Mouse (Mus musculus) limb, embryonic 12.5 days (tissue): ENCODE data around the gene Gm9780. TPM values are rescaled to one million over a fixed set of nuclear protein-coding genes. Genes with fewer than 3 reads are reported as not detected.
"Not testable (repeated sequence)": the region's sequence is repeated elsewhere in the genome, so short reads cannot be mapped to it uniquely, and the experiment has no call there.

Experiments used
- ATAC-seq: fragments of 200-750 bp; cut with Nextera tagmentation; 2 replicates; pipeline ENCODE4 v1.8.0; 2017; ENCODE audit warnings: low read depth, moderate TSS enrichment; ENCODE audit not compliant: insufficient number of reproducible peaks, insufficient read depth, low FRiP score, low TSS enrichment
- H3K27ac ChIP-seq: fragments of 300-500 bp; sonication (generic); 2 replicates; pipeline ENCODE4 v1.5.1; 2016; ENCODE audit warnings: mild to moderate bottlenecking, moderate library complexity
- H3K27me3 ChIP-seq: fragments of 300-500 bp; sonication (generic); 2 replicates; pipeline ENCODE4 v1.6.1; 2016; ENCODE audit warnings: mild to moderate bottlenecking, moderate library complexity
- H3K36me3 ChIP-seq: fragments of 300-500 bp; sonication (generic); 2 replicates; pipeline ENCODE4 v1.6.1; 2016; ENCODE audit warnings: mild to moderate bottlenecking, moderate library complexity
- H3K4me1 ChIP-seq: fragments of 300-500 bp; sonication (generic); replicated peaks from 2 replicates; pipeline ENCODE4 v1.6.1; 2016
- H3K4me2 ChIP-seq: fragments of 300-500 bp; sonication (generic); 2 replicates; pipeline ENCODE4 v1.6.1; 2016; ENCODE audit warnings: mild to moderate bottlenecking, moderate library complexity
- H3K4me3 ChIP-seq: fragments of 300-500 bp; sonication (generic); replicated peaks from 2 replicates; pipeline ENCODE4 v1.5.1; 2016; ENCODE audit warnings: mild to moderate bottlenecking
- H3K9ac ChIP-seq: fragments of 300-500 bp; sonication (generic); replicated peaks from 2 replicates; pipeline ENCODE4 v1.6.1; 2016; ENCODE audit warnings: mild to moderate bottlenecking, moderate library complexity
- H3K9me3 ChIP-seq: fragments of 300-500 bp; sonication (generic); 2 replicates; pipeline ENCODE4 v1.6.1; 2016; ENCODE audit warnings: mild to moderate bottlenecking, moderate library complexity
- WGBS: fragments of 180-500 bp; shearing (Covaris S2); methylation state at CpG from one replicate; pipeline ENCODE4 v1.1.7; 2016; 5-methylcytosine and 5-hydroxymethylcytosine counted together
- polyA plus RNA-seq: library from polyadenylated mRNA; unstranded; fragments of >200 nt; fragmentation: Nextera tagmentation; extraction: Ambion mirVana; gene quantifications from 2 replicates; pipeline ENCODE4 v1.2.1, GENCODE M21; 2016

Gene Gm9780
- polyA plus RNA-seq, 1 experiment from 2014 or later, result not detected

GRCm38 (mm10) chr14:26035439-26035838 lies 7.1 kb downstream of the Gm9780 start:
- H3K4me2 ChIP-seq, H3K9me3 ChIP-seq, ATAC-seq, H3K27ac ChIP-seq, H3K9ac ChIP-seq, H3K36me3 ChIP-seq, H3K27me3 ChIP-seq, H3K4me3 ChIP-seq, H3K4me1 ChIP-seq: not testable (repeated sequence)
- WGBS, result no CpG with 5 or more reads among the region's 6 CpGs

- ATAC-seq, H3K27ac ChIP-seq, H3K9ac ChIP-seq, H3K36me3 ChIP-seq, H3K27me3 ChIP-seq, H3K4me1 ChIP-seq, H3K9me3 ChIP-seq, H3K4me3 ChIP-seq, H3K4me2 ChIP-seq: not testable (repeated sequence)
- WGBS, result no CpG with 5 or more reads among the region's 3 CpGs
These were observed 8.1 kb downstream of the Gm9780 start for GRCm38 (mm10) chr14:26034364-26034763.

- H3K4me3 ChIP-seq, H3K4me1 ChIP-seq, H3K9me3 ChIP-seq, H3K27ac ChIP-seq, H3K36me3 ChIP-seq, H3K4me2 ChIP-seq, ATAC-seq, H3K9ac ChIP-seq, H3K27me3 ChIP-seq: not testable (repeated sequence)
- no CpG with 5 or more reads among the region's 12 CpGs for WGBS
These were observed 16.9 kb downstream of the Gm9780 start for GRCm38 (mm10) chr14:26025653-26026052.

GRCm38 (mm10) chr14:26022831-26023230 lies 19.7 kb downstream of the Gm9780 start:
- no CpG with 5 or more reads among the region's 6 CpGs for WGBS
- H3K27me3 ChIP-seq, H3K36me3 ChIP-seq, H3K27ac ChIP-seq, H3K4me2 ChIP-seq, H3K9me3 ChIP-seq, H3K4me3 ChIP-seq, H3K9ac ChIP-seq, ATAC-seq, H3K4me1 ChIP-seq: not testable (repeated sequence)

- H3K4me1 ChIP-seq, H3K9me3 ChIP-seq, H3K4me3 ChIP-seq, H3K27ac ChIP-seq, H3K4me2 ChIP-seq, H3K36me3 ChIP-seq, H3K27me3 ChIP-seq, H3K9ac ChIP-seq, ATAC-seq: not testable (repeated sequence)
- WGBS, result no CpG with 5 or more reads among the region's 9 CpGs
These were observed 21.0 kb downstream of the Gm9780 start for GRCm38 (mm10) chr14:26021555-26021954.

- not testable (repeated sequence) for ATAC-seq, H3K4me2 ChIP-seq
- WGBS, result no CpG with 5 or more reads among the region's 7 CpGs
These were observed 26.1 kb downstream of the Gm9780 start for GRCm38 (mm10) chr14:26016414-26016813.

GRCm38 (mm10) chr14:26007462-26007861 lies 35.0 kb downstream of the Gm9780 start:
- not testable (repeated sequence) for H3K9ac ChIP-seq, H3K27me3 ChIP-seq, H3K4me1 ChIP-seq, H3K27ac ChIP-seq, H3K4me3 ChIP-seq, H3K4me2 ChIP-seq, ATAC-seq, H3K9me3 ChIP-seq, H3K36me3 ChIP-seq
- no CpG with 5 or more reads among the region's 2 CpGs for WGBS

More at GRCm38 (mm10) chr14:26016414-26016813, 26.1 kb downstream of the Gm9780 start:
- H3K36me3 ChIP-seq, H3K4me1 ChIP-seq, H3K4me3 ChIP-seq, H3K27me3 ChIP-seq, H3K9ac ChIP-seq, H3K27ac ChIP-seq, H3K9me3 ChIP-seq: not testable (repeated sequence)

GRCm38 (mm10) chr14:25981880-25982279 lies 60.6 kb downstream of the Gm9780 start:
- not testable (repeated sequence) for H3K27ac ChIP-seq, H3K4me1 ChIP-seq, ATAC-seq, H3K9me3 ChIP-seq, H3K27me3 ChIP-seq, H3K9ac ChIP-seq, H3K36me3 ChIP-seq, H3K4me3 ChIP-seq, H3K4me2 ChIP-seq
- 66% methylated on average over 6 of the region's 9 CpGs for WGBS

- ATAC-seq, result not testable (repeated sequence)
- WGBS, result 0% methylated on average over 7 of the region's 13 CpGs
- H3K27ac ChIP-seq, result peak overlapping the region; percentile 91
These were observed 63.1 kb downstream of the Gm9780 start for GRCm38 (mm10) chr14:25979242-25979941.

GRCm38 (mm10) chr14:25978371-25979241 lies 63.9 kb downstream of the Gm9780 start, which contains the start of gene Duxbl1:
Gene Duxbl1, plus strand, starts transcription at chr14:25978577.
- H3K27me3 ChIP-seq, H3K9me3 ChIP-seq, H3K4me1 ChIP-seq, H3K36me3 ChIP-seq, H3K9ac ChIP-seq: not testable (repeated sequence)
- Histone ChIP-seq H3K4me2 (peak within 1 kb of the TSS; percentile 44), H3K4me3 (0 out of 2 replicates have a peak within 1 kb of the TSS, but pooled peaks have one; percentile 16), H3K27ac (peak within 1 kb of the TSS; percentile 91)
- no CpG with 5 or more reads among the region's 25 CpGs for WGBS
- ATAC-seq, result peak; percentile 89

More at GRCm38 (mm10) chr14:25979242-25979941, 63.1 kb downstream of the Gm9780 start:
- H3K4me2 ChIP-seq, result peak overlapping the region; percentile 44
- not testable (repeated sequence) for H3K9me3 ChIP-seq, H3K27me3 ChIP-seq, H3K36me3 ChIP-seq, H3K9ac ChIP-seq, H3K4me1 ChIP-seq
- 0 out of 2 replicates have a peak overlapping the region, but pooled peaks have one; percentile 16 for H3K4me3 ChIP-seq
